Mouse (Mus musculus) stomach, embryonic 15.5 days (tissue): ENCODE data around the gene Josd1. TPM values are rescaled to one million over a fixed set of nuclear protein-coding genes. Genes with fewer than 3 reads are reported as not detected.
"Not testable (repeated sequence)": the region's sequence is repeated elsewhere in the genome, so short reads cannot be mapped to it uniquely, and the experiment has no call there.

Experiments
- ATAC-seq: fragments of 200-750 bp; cut with Nextera tagmentation; 2 replicates; pipeline ENCODE4 v1.8.0; 2017; ENCODE audit warnings: low read depth, moderate number of reproducible peaks, moderate TSS enrichment; ENCODE audit not compliant: insufficient read depth, low FRiP score
- H3K27ac ChIP-seq: fragments of 300-500 bp; sonication (generic); 2 replicates; pipeline ENCODE4 v1.5.1; 2015; ENCODE audit warnings: mild to moderate bottlenecking, inconsistent platforms
- H3K27me3 ChIP-seq: fragments of 300-500 bp; sonication (generic); replicated peaks from 2 replicates; pipeline ENCODE4 v1.6.1; 2015; ENCODE audit warnings: inconsistent platforms
- H3K36me3 ChIP-seq: fragments of 300-500 bp; sonication (generic); 2 replicates; pipeline ENCODE4 v1.6.1; 2015; ENCODE audit warnings: inconsistent platforms
- H3K4me1 ChIP-seq: fragments of 300-500 bp; sonication (generic); 2 replicates; pipeline ENCODE4 v1.6.1; 2015; ENCODE audit warnings: inconsistent platforms
- H3K4me2 ChIP-seq: fragments of 300-500 bp; sonication (generic); 2 replicates; pipeline ENCODE4 v1.6.1; 2015; ENCODE audit warnings: mild to moderate bottlenecking, inconsistent platforms
- H3K4me3 ChIP-seq: fragments of 300-500 bp; sonication (generic); replicated peaks from 2 replicates; pipeline ENCODE4 v1.5.1; 2015; ENCODE audit warnings: inconsistent platforms
- H3K9ac ChIP-seq: fragments of 300-500 bp; sonication (generic); 2 replicates; pipeline ENCODE4 v1.6.1; 2015; ENCODE audit warnings: inconsistent platforms
- H3K9me3 ChIP-seq: fragments of 300-500 bp; sonication (generic); 2 replicates; pipeline ENCODE4 v1.6.1; 2016; ENCODE audit warnings: inconsistent platforms
- WGBS: fragments of 180-500 bp; shearing (Covaris S2); methylation state at CpG from one replicate; pipeline ENCODE4 v1.1.7; 2015; 5-methylcytosine and 5-hydroxymethylcytosine counted together
- polyA plus RNA-seq: library from polyadenylated mRNA; unstranded; fragments of >200 nt; fragmentation: Nextera tagmentation; extraction: Ambion mirVana; gene quantifications from 2 replicates; pipeline ENCODE4 v1.2.1, GENCODE M21; 2015

Josd1 gene
- polyA plus RNA-seq, 1 experiment from 2014 or later = 21.2 TPM

DNA sequence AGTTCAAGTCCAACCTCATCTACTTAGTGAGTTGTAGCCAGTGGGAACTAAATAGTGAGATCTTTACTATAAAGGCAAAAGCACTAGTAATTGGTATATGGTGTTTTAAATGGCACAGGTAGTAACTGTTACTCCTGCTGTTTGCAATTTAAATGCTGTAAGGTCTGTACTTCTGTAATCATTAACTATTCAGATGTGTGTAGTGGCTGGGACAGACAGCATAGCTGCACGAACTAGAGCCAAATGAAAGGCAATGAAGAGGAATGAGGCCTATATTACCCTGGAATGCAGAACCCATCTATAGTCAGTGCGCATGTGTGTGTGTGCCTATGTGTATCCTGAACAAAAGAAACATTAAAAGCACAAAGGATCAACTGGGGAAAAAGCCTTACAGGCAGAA is 9.8 kb downstream of the Josd1 start:
- no peak for ATAC-seq
- no peaks in the 10 kb centered on the region for H3K27me3 ChIP-seq
- H3K4me3 ChIP-seq = no peak overlapping the region
- no peak overlapping the region for H3K9ac ChIP-seq
- peaks cover 6% of the 10 kb centered on the region; the same call in 1 of the 2 replicates for H3K4me1 ChIP-seq
- WGBS = 75% methylated on average over 2 of the region's 2 CpGs
- no peak overlapping the region for H3K27ac ChIP-seq
- no peak overlapping the region for H3K4me2 ChIP-seq
- no peaks in the 10 kb centered on the region for H3K9me3 ChIP-seq
- H3K36me3 ChIP-seq = peaks cover 23% of the 10 kb centered on the region; the same call in 1 of the 2 replicates

DNA sequence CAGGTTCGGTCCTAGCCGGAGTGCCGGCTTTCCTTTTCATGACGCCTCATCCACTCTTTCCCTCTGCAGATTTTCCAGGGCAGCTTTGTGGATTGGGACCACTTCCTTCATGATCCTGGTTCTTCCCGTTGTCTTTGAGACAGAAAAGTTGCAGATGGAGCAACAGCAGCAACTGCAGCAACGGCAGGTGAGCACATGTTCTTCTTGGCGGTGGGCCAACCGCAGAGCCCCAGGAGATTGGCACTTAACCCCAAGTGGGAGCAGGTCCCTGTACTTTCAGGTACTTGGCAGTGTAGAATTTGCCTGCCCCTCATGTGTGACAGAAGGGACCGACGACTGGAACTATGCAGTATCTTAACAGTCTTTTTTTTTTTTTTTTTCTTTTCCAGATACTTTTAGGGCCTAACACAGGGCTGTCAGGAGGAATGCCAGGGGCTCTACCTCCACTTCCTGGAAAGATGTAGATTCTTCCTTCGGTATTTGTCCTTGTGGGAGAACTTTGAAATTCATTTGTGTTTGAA is 15.8 kb downstream of the Josd1 start:
- not testable (repeated sequence) for ATAC-seq, H3K27ac ChIP-seq, H3K9me3 ChIP-seq, H3K27me3 ChIP-seq, H3K9ac ChIP-seq, H3K4me1 ChIP-seq
- Histone ChIP-seq H3K4me3 (peak overlapping the region; percentile 94), H3K4me2 (peak overlapping the region; percentile 72), H3K36me3 (peaks cover 25% of the 10 kb centered on the region; the same call in 1 of the 2 replicates)
- 71% methylated on average over 11 of the region's 11 CpGs for WGBS

DNA sequence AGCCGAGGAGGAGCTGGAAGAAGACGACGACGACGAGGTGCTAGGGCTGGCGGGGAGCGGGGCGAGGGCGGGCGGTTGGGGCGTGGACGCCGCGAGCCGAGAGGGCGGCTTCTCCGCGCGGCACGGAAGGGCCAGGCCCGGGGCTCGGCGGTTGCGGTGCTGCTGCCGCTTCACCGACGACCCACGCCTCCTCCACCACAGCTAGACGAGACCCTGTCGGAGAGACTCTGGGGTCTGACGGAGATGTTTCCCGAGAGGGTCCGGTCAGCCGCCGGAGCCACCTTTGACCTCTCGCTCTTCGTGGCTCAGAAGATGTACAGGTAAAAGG is 16.8 kb downstream of the Josd1 start:
- Histone ChIP-seq H3K27me3 (no peaks in the 10 kb centered on the region), H3K4me3 (peak overlapping the region; percentile 94), H3K9ac (peak overlapping the region; percentile 84), H3K4me2 (peak overlapping the region; percentile 72), H3K9me3 (no peaks in the 10 kb centered on the region), H3K4me1 (peaks cover 7% of the 10 kb centered on the region), H3K27ac (peak overlapping the region; percentile 61; the same call in 1 of the 2 replicates), H3K36me3 (peaks cover 17% of the 10 kb centered on the region; the same call in 1 of the 2 replicates)
- WGBS = under 1% methylated on average over 37 of the region's 37 CpGs
- peak; percentile 54 for ATAC-seq

DNA sequence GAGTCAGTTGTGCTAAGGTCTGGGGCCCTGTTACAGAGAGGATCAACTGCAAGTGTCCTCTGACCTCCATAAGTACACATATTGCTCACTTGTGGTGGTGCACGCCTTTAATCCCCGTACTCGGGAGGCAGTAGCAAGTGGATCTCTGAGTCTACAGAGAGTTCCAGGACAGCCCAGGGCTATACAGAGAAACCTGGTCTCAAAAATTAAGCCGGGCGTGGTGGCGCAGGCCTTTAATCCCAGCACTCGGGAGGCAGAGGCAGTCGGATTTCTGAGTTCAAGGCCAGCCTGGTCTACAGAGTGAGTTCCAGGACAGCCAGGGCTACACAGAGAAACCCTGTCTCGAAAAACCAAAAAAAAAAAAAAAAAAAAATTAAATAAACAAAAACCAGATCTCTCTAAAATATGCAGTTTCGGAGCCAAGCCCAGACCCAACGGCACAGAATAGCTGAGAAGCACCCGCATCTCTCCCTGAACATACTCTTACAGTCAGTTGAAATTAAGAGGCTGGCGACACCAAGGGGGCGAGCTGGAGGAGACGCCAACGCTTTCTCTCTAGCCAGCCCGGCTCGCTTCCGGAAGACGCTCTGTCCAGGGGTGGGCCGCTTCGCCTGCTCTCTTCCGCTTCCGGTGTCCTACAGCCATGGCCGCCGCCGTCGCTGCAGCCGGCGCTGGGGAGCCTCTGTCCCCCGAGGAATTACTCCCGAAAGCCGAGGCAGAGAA is 17.3 kb downstream of the Josd1 start, which contains the start of gene Tomm22:
Gene Tomm22, plus strand, starts transcription at position 613 of the 723 bp plus-strand sequence.
- H3K9me3 ChIP-seq = no peaks in the 10 kb centered on the region
- WGBS = 16% methylated on average over 33 of the region's 33 CpGs

DNA sequence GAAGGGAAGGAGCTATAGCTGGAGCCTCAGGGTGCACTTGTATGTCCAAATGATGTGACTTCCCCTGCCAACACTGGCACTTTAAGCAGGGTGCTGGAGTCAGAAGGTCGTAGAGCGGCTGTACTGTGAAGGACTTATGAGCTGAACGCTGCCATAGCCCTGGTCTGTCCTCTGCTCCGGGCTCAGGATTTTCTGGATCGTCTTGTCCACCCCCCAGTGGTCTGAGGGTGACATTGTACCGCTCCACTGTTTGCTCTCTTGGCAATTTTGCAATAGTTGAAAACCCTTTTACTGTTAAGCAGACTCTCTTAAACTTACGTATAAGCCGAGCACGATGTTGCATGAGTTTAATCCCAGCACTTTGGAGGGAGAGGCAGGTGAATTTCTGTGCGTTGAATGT is 18.5 kb downstream of the Josd1 start:
- H3K27me3 ChIP-seq = no peaks in the 10 kb centered on the region
- 65% methylated on average over 10 of the region's 10 CpGs for WGBS
- no peak for ATAC-seq

More for the DNA sequence above, 17.3 kb downstream of the Josd1 start, which contains the start of gene Tomm22:
- Histone ChIP-seq H3K4me3 (peak within 1 kb of the TSS; percentile 94), H3K27ac (peak within 1 kb of the TSS; percentile 61; the same call in 1 of the 2 replicates), H3K4me2 (peak within 1 kb of the TSS; percentile 72), H3K27me3 (no peaks in the 10 kb centered on the region), H3K4me1 (peaks cover 7% of the 10 kb centered on the region), H3K9ac (peak within 1 kb of the TSS; percentile 84), H3K36me3 (peaks cover 14% of the 10 kb centered on the region; the same call in 1 of the 2 replicates)
- ATAC-seq = peak; percentile 95

DNA sequence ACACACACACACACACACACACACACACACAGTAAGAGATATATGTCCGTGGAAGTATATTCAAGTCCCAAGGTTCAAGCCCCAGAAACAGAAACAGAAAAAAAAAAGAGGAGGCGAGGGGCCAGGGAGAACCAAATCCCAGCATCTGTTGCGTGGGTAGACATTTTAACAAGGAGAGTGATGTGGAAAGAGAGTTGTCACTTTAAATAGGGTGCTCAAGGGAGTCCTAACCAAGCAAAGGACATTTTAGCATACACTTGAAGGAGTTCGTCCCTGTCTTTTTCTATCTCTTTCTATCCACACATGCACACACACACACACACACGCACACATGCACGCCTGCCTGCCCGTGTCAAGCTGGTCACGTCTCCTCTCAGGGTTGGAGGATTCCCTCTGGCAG is 23.1 kb downstream of the Josd1 start:
- Histone ChIP-seq H3K36me3 (peaks cover 10% of the 10 kb centered on the region; the same call in 1 of the 2 replicates), H3K9ac (no peak overlapping the region), H3K27ac (no peak overlapping the region), H3K27me3 (no peaks in the 10 kb centered on the region), H3K4me3 (no peak overlapping the region), H3K9me3 (no peaks in the 10 kb centered on the region), H3K4me2 (no peak overlapping the region), H3K4me1 (0 out of 2 replicates have a peak, but pooled peaks cover 2% of the 10 kb centered on the region)
- 90% methylated on average over 8 of the region's 8 CpGs for WGBS
- no peak for ATAC-seq

More for the DNA sequence above, 18.5 kb downstream of the Josd1 start:
- no peak overlapping the region for H3K4me2 ChIP-seq
- peaks cover 7% of the 10 kb centered on the region; the same call in 1 of the 2 replicates for H3K36me3 ChIP-seq
- no peak overlapping the region for H3K9ac ChIP-seq
- no peaks in the 10 kb centered on the region for H3K9me3 ChIP-seq
- H3K4me1 ChIP-seq = peaks cover 7% of the 10 kb centered on the region
- no peak overlapping the region for H3K4me3 ChIP-seq
- H3K27ac ChIP-seq = no peak overlapping the region

DNA sequence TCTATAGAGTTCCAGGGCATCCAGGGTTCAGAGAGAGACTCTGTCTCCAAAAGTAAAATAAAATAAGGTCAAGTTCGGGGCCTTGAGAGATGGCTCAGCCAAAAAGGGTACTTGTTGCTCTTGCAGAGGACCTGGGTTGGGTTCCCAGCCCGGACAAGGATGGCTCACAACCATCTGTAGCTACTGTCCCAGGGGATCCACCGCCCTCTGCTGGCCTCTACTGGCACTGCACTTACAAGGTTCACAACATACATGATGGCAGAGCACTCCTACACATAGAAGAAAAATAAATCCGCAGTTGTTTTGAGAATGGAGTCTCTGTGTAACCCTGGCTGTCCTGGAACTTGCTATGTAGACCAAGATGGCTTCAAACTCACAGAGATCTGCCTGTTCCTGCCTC is 25.9 kb downstream of the Josd1 start:
- Histone ChIP-seq H3K4me1 (0 out of 2 replicates have a peak, but pooled peaks cover 10% of the 10 kb centered on the region), H3K4me3 (no peak overlapping the region), H3K36me3 (peaks cover 8% of the 10 kb centered on the region; the same call in 1 of the 2 replicates), H3K9ac (no peak overlapping the region), H3K9me3 (no peaks in the 10 kb centered on the region), H3K27me3 (no peaks in the 10 kb centered on the region), H3K27ac (no peak overlapping the region), H3K4me2 (no peak overlapping the region)
- ATAC-seq = no peak
- WGBS = 79% methylated on average over 4 of the region's 4 CpGs

DNA sequence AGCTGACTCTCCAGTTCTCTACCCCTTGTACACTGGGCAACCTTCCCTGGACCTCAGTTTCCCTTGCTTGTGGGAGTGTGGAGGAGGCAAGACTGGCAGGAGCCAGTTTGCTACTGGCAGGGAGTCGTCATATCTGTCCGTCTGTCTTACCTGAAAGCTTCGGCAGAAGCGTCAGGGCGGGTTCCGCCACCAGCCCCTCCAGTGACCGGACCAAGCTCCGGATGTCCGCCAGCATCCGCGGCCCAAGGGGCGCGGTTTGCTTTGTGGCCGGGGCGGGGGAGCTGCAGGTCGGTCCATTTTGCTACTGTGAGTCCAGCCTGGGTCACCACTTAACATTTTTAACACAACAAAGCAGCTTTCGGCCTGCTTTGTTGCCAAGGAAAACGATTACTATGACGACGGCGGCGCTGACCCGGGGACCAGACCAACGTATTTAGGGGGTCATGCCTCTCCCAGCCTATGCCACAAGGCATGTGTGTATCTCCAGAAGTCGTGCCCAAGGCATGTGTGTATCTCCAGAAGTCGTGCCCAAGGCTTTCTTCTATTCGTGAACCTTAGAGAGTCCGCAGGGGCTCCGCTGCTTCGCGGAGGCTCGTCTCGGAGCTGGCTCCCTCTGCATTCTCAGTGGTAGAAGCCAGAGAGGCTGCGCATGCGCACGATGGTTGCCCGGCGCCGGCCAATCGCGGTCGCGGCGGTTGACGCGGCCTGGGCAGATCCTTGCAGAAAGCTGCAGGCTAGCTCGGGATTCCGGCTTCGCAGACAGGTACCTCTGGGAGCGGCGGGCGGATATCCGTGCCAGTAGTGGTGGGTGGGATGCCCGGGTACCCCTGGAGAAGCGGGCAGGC is 29.0 kb downstream of the Josd1 start, which contains the start of the genes Fam227a and Cby1:
Gene Fam227a, minus strand, starts transcription at position 426 of the 845 bp plus-strand sequence.
Gene Cby1, plus strand, starts transcription at position 669 of the 845 bp plus-strand sequence.
- ATAC-seq = peak; percentile 86
- Histone ChIP-seq H3K36me3 (peaks cover 8% of the 10 kb centered on the region; the same call in 1 of the 2 replicates), H3K4me3 (peak within 1 kb of the TSS; percentile 63), H3K9me3 (no peaks in the 10 kb centered on the region), H3K9ac (peak within 1 kb of the TSS; percentile 76), H3K27me3 (no peaks in the 10 kb centered on the region), H3K4me1 (0 out of 2 replicates have a peak, but pooled peaks cover 10% of the 10 kb centered on the region), H3K27ac (peak within 1 kb of the TSS; percentile 96), H3K4me2 (peak within 1 kb of the TSS; percentile 93)
- under 1% methylated on average over 55 of the region's 55 CpGs for WGBS

DNA sequence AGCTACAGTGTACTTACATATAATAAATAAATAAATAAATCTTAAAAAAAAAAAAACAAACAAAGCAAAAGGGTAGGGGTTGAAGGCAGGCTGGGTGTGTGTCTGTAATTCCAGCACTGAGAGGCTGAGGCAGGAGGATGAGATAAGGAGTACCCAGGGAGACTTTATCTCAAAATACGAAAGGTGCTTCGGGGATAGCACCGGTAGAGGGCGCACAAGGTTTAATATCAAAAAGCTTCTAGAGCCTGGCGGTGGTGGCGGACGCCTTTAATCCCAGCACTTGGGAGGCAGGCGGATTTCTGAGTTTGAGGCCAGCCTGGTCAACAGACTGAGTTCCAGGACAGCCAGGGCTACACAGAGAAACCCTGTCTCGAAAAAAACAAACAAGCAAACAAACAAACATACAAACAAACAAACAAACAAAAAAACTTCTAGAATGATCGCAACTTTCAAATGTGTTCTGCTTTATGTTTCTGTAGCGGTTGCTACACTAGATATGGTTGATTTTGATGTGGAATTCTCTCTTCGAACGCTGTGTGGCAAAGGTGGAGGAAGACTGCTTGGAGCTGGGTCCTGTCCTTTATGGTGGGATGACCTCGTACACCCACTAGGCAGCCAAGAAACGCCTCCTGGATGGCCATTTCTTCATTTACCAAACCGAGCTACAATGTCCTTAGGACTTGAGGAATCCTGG is 29.7 kb downstream of the Josd1 start:
- Histone ChIP-seq H3K4me1 (0 out of 2 replicates have a peak, but pooled peaks cover 10% of the 10 kb centered on the region), H3K4me2 (peak overlapping the region; percentile 93), H3K9ac (peak overlapping the region; percentile 76; the same call in 1 of the 2 replicates), H3K9me3 (no peaks in the 10 kb centered on the region), H3K27me3 (no peaks in the 10 kb centered on the region), H3K4me3 (peak overlapping the region; percentile 63), H3K27ac (peak overlapping the region; percentile 96), H3K36me3 (peaks cover 8% of the 10 kb centered on the region; the same call in 1 of the 2 replicates)
- WGBS = 2% methylated on average over 16 of the region's 16 CpGs
- no peak for ATAC-seq

DNA sequence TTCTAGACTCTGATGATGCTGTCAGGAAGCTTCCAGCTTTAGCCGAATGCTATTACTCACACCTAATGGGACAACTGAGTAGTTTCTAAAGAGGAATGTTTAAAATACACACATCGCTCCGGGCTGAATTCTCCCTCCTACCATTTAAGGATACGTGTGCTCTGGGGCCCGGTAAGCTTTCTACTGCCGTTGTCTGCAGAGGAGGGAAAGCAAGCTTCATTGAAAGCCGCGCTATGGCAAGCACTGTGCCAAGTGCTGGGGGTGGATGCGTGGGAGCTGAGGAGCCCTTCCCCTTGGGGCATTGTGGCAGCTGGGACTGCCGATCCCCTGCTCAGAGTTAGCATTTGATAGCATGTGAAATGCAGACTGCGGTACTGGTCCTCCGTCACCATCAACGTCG is 31.3 kb downstream of the Josd1 start:
- Histone ChIP-seq H3K4me2 (no peak overlapping the region), H3K9ac (no peak overlapping the region), H3K27ac (peak overlapping the region; percentile 69; the same call in 1 of the 2 replicates), H3K27me3 (no peaks in the 10 kb centered on the region), H3K9me3 (no peaks in the 10 kb centered on the region), H3K4me3 (no peak overlapping the region), H3K36me3 (peaks cover 2% of the 10 kb centered on the region; the same call in 1 of the 2 replicates), H3K4me1 (0 out of 2 replicates have a peak, but pooled peaks cover 10% of the 10 kb centered on the region)
- ATAC-seq = no peak
- 71% methylated on average over 14 of the region's 14 CpGs for WGBS

DNA sequence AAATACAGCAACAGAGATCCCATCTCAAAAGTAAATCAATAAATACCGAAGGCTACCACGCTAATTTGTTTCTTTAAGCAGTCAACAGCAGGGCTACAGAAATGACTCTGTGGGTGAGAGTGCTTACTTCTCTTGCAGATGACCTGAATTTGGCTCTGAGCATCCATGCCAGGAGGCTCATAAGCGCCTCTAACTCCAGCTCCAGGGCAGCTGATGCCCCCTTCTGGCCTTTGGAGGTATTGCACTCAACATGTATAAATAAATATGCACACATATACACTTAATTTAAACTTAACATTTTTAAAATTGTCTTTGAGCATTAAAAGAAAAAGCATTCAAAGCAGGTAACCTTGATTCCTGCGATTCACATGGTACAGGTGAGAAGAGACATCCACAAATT is 36.2 kb downstream of the Josd1 start:
- H3K9me3 ChIP-seq = no peaks in the 10 kb centered on the region
- no peak overlapping the region for H3K9ac ChIP-seq
- H3K4me3 ChIP-seq = no peak overlapping the region
- no peak overlapping the region for H3K27ac ChIP-seq
- H3K36me3 ChIP-seq = no peaks in the 10 kb centered on the region
- H3K27me3 ChIP-seq = no peaks in the 10 kb centered on the region
- H3K4me1 ChIP-seq = no peaks in the 10 kb centered on the region
- no peak overlapping the region for H3K4me2 ChIP-seq
- WGBS = 64% methylated on average over 4 of the region's 4 CpGs
- ATAC-seq = no peak
